Mouse (Mus musculus) cortical plate, adult 2 months (tissue): Measurements from ENCODE around the gene Sec14l3.

Experiments
- CTCF ChIP-seq: fragments of 200-500 bp; IDR thresholded peaks from 2 replicates; pipeline ENCODE4 v1.5.1; 2011; ENCODE audit warnings: mild to moderate bottlenecking, control low read depth, low read length; ENCODE audit not compliant: insufficient read depth; ENCODE audit errors: extremely low read depth
- POLR2A ChIP-seq: fragments of 200-500 bp; IDR thresholded peaks from 2 replicates; pipeline ENCODE4 v1.6.1; 2011; ENCODE audit warnings: mild to moderate bottlenecking, low read length, control low read depth; ENCODE audit not compliant: insufficient read depth; ENCODE audit errors: extremely low read depth

DNA sequence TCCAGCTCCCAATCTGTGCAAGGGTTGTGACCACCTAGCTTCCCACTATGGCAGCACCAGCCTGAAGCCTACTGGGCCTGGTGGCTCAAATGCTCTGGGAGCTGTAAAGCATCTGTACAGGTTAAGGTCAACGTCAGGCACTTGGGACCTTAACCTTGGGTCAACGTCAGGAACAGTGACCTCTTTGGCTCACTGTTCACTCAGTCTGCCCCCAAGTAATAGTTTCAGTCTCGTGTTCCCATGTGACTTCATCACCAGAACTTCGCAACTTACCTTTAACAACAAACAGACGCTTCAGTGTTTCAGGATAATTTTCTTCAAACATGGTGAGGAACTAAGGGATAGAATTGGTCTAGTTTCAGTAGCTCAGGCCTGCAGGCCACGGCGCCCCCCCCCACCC is 44.0 kb downstream of the Sec14l3 start:
- TF ChIP-seq CTCF = no peak
- no peak for TF ChIP-seq POLR2A
